Mouse (Mus musculus) neural tube, embryonic 13.5 days (tissue): ENCODE results near the gene Erlin1. TPM values are rescaled to one million over a fixed set of nuclear protein-coding genes. Genes with fewer than 3 reads are reported as not detected.

Experiments
- ATAC-seq: fragments of 200-750 bp; cut with Nextera tagmentation; 2 replicates; pipeline ENCODE4 v1.8.0; 2017; ENCODE audit warnings: low read depth, mild to moderate bottlenecking, moderate TSS enrichment, moderate library complexity
- H3K27ac ChIP-seq: fragments of 300-500 bp; sonication (generic); replicated peaks from 2 replicates; pipeline ENCODE4 v1.5.1; 2015; ENCODE audit warnings: moderate library complexity, mild to moderate bottlenecking, inconsistent platforms
- H3K27me3 ChIP-seq: fragments of 300-500 bp; sonication (generic); 2 replicates; pipeline ENCODE4 v1.6.1; 2015; ENCODE audit warnings: mild to moderate bottlenecking, inconsistent platforms
- H3K36me3 ChIP-seq: fragments of 300-500 bp; sonication (generic); 2 replicates; pipeline ENCODE4 v1.6.1; 2015; ENCODE audit warnings: mild to moderate bottlenecking, inconsistent platforms
- H3K4me1 ChIP-seq: fragments of 300-500 bp; sonication (generic); replicated peaks from 2 replicates; pipeline ENCODE4 v1.6.1; 2015; ENCODE audit warnings: inconsistent platforms
- H3K4me2 ChIP-seq: fragments of 300-500 bp; sonication (generic); 2 replicates; pipeline ENCODE4 v1.6.1; 2015; ENCODE audit warnings: inconsistent platforms, mild to moderate bottlenecking, moderate library complexity
- H3K4me3 ChIP-seq: fragments of 300-500 bp; sonication (generic); 2 replicates; pipeline ENCODE4 v1.5.1; 2015; ENCODE audit warnings: mild to moderate bottlenecking, inconsistent platforms
- H3K9ac ChIP-seq: fragments of 300-500 bp; sonication (generic); 2 replicates; pipeline ENCODE4 v1.6.1; 2015; ENCODE audit warnings: moderate library complexity, mild to moderate bottlenecking, inconsistent platforms
- H3K9me3 ChIP-seq: fragments of 300-500 bp; sonication (generic); 2 replicates; pipeline ENCODE4 v1.6.1; 2016; ENCODE audit warnings: inconsistent platforms
- WGBS: fragments of 180-500 bp; shearing (Covaris S2); methylation state at CpG from one replicate; pipeline ENCODE4 v1.1.7; 2015; 5-methylcytosine and 5-hydroxymethylcytosine counted together
- polyA plus RNA-seq: library from polyadenylated mRNA; unstranded; fragments of >200 nt; fragmentation: Nextera tagmentation; extraction: Ambion mirVana; gene quantifications from 2 replicates; pipeline ENCODE4 v1.2.1, GENCODE M21; 2015

Gene Erlin1
- 20.2 and 20.4 TPM in 2 replicates for polyA plus RNA-seq

- Histone ChIP-seq H3K9me3 (no peaks in the 10 kb centered on the region), H3K36me3 (peaks cover 10% of the 10 kb centered on the region; the same call in 1 of the 2 replicates), H3K4me2 (peak within 1 kb of the TSS; percentile 91), H3K4me1 (peaks cover 20% of the 10 kb centered on the region), H3K9ac (peak within 1 kb of the TSS; percentile 77), H3K27ac (peak within 1 kb of the TSS; percentile 78), H3K4me3 (peak within 1 kb of the TSS; percentile 79), H3K27me3 (no peaks in the 10 kb centered on the region)
- WGBS = under 1% methylated on average over 62 of the region's 75 CpGs
- ATAC-seq = peak; percentile 96
Observed at GRCm38 (mm10) chr19:44069121-44069913, at the start of gene Erlin1. Gene Erlin1, minus strand, starts transcription at chr19:44069785.

GRCm38 (mm10) chr19:44117793-44118192 lies 48.2 kb upstream of the Erlin1 start:
- H3K27me3 ChIP-seq = no peaks in the 10 kb centered on the region
- no peaks in the 10 kb centered on the region for H3K9me3 ChIP-seq
- peaks cover 87% of the 10 kb centered on the region for H3K36me3 ChIP-seq
- H3K4me2 ChIP-seq = no peak overlapping the region
- H3K4me1 ChIP-seq = no peaks in the 10 kb centered on the region
- no peak overlapping the region for H3K9ac ChIP-seq
- ATAC-seq = no peak
- no peak overlapping the region for H3K4me3 ChIP-seq
- no peak overlapping the region for H3K27ac ChIP-seq

- Histone ChIP-seq H3K4me2 (no peak overlapping the region), H3K9ac (no peak overlapping the region), H3K27ac (no peak overlapping the region), H3K27me3 (no peaks in the 10 kb centered on the region), H3K4me1 (peaks cover 9% of the 10 kb centered on the region), H3K9me3 (no peaks in the 10 kb centered on the region), H3K36me3 (peaks cover 67% of the 10 kb centered on the region), H3K4me3 (no peak overlapping the region)
- ATAC-seq = no peak
- 58% methylated on average over 7 of the region's 7 CpGs for WGBS
Observed at GRCm38 (mm10) chr19:44111706-44112105, 42.1 kb upstream of the Erlin1 start.

- Histone ChIP-seq H3K9me3 (no peaks in the 10 kb centered on the region), H3K27me3 (no peaks in the 10 kb centered on the region), H3K9ac (no peak overlapping the region), H3K4me2 (no peak overlapping the region), H3K4me3 (no peak overlapping the region), H3K36me3 (peaks cover 59% of the 10 kb centered on the region), H3K27ac (no peak overlapping the region), H3K4me1 (peaks cover 22% of the 10 kb centered on the region)
- no peak for ATAC-seq
- 90% methylated on average over 9 of the region's 9 CpGs for WGBS
Observed at GRCm38 (mm10) chr19:44110356-44110755, 40.8 kb upstream of the Erlin1 start.

- Histone ChIP-seq H3K4me3 (no peak overlapping the region), H3K9me3 (no peaks in the 10 kb centered on the region), H3K4me2 (no peak overlapping the region), H3K36me3 (peaks cover 45% of the 10 kb centered on the region), H3K9ac (no peak overlapping the region), H3K27ac (no peak overlapping the region), H3K4me1 (peaks cover 31% of the 10 kb centered on the region), H3K27me3 (no peaks in the 10 kb centered on the region)
- no peak for ATAC-seq
Observed at GRCm38 (mm10) chr19:44108996-44109395, 39.4 kb upstream of the Erlin1 start.

- Histone ChIP-seq H3K4me1 (peaks cover 31% of the 10 kb centered on the region), H3K9me3 (no peaks in the 10 kb centered on the region), H3K4me3 (peak overlapping the region; percentile 85), H3K27ac (0 out of 2 replicates have a peak overlapping the region, but pooled peaks have one; percentile 13), H3K36me3 (peaks cover 35% of the 10 kb centered on the region), H3K4me2 (peak overlapping the region; percentile 82), H3K9ac (peak overlapping the region; percentile 98), H3K27me3 (no peaks in the 10 kb centered on the region)
- 28% methylated on average over 22 of the region's 22 CpGs for WGBS
- peak; percentile 29; the same call in 1 of the 2 replicates for ATAC-seq
Observed at GRCm38 (mm10) chr19:44107661-44108521, 38.3 kb upstream of the Erlin1 start.

- WGBS = 1% methylated on average over 67 of the region's 67 CpGs
- peaks cover 31% of the 10 kb centered on the region for H3K4me1 ChIP-seq
- H3K36me3 ChIP-seq = peaks cover 31% of the 10 kb centered on the region
- peak within 1 kb of the TSS; percentile 85 for H3K4me3 ChIP-seq
- H3K27me3 ChIP-seq = no peaks in the 10 kb centered on the region
- H3K27ac ChIP-seq = peak within 1 kb of the TSS; percentile 79
- H3K9me3 ChIP-seq = no peaks in the 10 kb centered on the region
- peak; percentile 98 for ATAC-seq
- H3K9ac ChIP-seq = peak within 1 kb of the TSS; percentile 98
- peak within 1 kb of the TSS; percentile 82 for H3K4me2 ChIP-seq
Observed at GRCm38 (mm10) chr19:44106831-44107660, 37.5 kb upstream of the Erlin1 start, which contains the start of gene Chuk. Gene Chuk, minus strand, starts transcription at chr19:44107480.

- H3K4me2 ChIP-seq = no peak overlapping the region
- no peak overlapping the region for H3K27ac ChIP-seq
- ATAC-seq = no peak
- H3K4me1 ChIP-seq = peaks cover 31% of the 10 kb centered on the region
- peaks cover 23% of the 10 kb centered on the region for H3K36me3 ChIP-seq
- no peaks in the 10 kb centered on the region for H3K27me3 ChIP-seq
- no peak overlapping the region for H3K4me3 ChIP-seq
- H3K9me3 ChIP-seq = no peaks in the 10 kb centered on the region
- 90% methylated on average over 1 of the region's 1 CpGs for WGBS
- 0 out of 2 replicates have a peak overlapping the region, but pooled peaks have one; percentile 22 for H3K9ac ChIP-seq
Observed at GRCm38 (mm10) chr19:44104393-44104792, 34.8 kb upstream of the Erlin1 start.

- H3K27ac ChIP-seq = no peak overlapping the region
- H3K4me3 ChIP-seq = no peak overlapping the region
- H3K9ac ChIP-seq = no peak overlapping the region
- H3K36me3 ChIP-seq = peaks cover 29% of the 10 kb centered on the region
- no peak overlapping the region for H3K4me2 ChIP-seq
- no peaks in the 10 kb centered on the region for H3K9me3 ChIP-seq
- WGBS = 78% methylated on average over 3 of the region's 3 CpGs
- peaks cover 27% of the 10 kb centered on the region for H3K4me1 ChIP-seq
- no peaks in the 10 kb centered on the region for H3K27me3 ChIP-seq
- no peak for ATAC-seq
Observed at GRCm38 (mm10) chr19:44103001-44103400, 33.4 kb upstream of the Erlin1 start.

- Histone ChIP-seq H3K4me3 (no peak overlapping the region), H3K9ac (no peak overlapping the region), H3K4me1 (peaks cover 13% of the 10 kb centered on the region), H3K9me3 (0 out of 2 replicates have a peak, but pooled peaks cover under 1% of the 10 kb centered on the region), H3K27ac (no peak overlapping the region), H3K4me2 (no peak overlapping the region), H3K36me3 (peaks cover 49% of the 10 kb centered on the region), H3K27me3 (no peaks in the 10 kb centered on the region)
- ATAC-seq = no peak
Observed at GRCm38 (mm10) chr19:44100840-44101239, 31.3 kb upstream of the Erlin1 start.

- Histone ChIP-seq H3K9ac (no peak overlapping the region), H3K4me2 (no peak overlapping the region), H3K27me3 (no peaks in the 10 kb centered on the region), H3K27ac (no peak overlapping the region), H3K4me3 (no peak overlapping the region), H3K9me3 (no peaks in the 10 kb centered on the region), H3K36me3 (peaks cover 63% of the 10 kb centered on the region), H3K4me1 (no peaks in the 10 kb centered on the region)
- WGBS = 27% methylated on average over 3 of the region's 3 CpGs
- no peak for ATAC-seq
Observed at GRCm38 (mm10) chr19:44086278-44086677, 16.7 kb upstream of the Erlin1 start.
